Mouse (Mus musculus) liver, embryonic 12.5 days (tissue): ENCODE data around the gene AL607142.1. TPM values are rescaled to one million over a fixed set of nuclear protein-coding genes. Genes with fewer than 3 reads are reported as not detected.

Experiments
- ATAC-seq: fragments of 200-750 bp; cut with Nextera tagmentation; 2 replicates; pipeline ENCODE4 v1.8.0; 2017; ENCODE audit warnings: moderate number of reproducible peaks, mild to moderate bottlenecking, moderate library complexity
- H3K27ac ChIP-seq: fragments of 300-500 bp; sonication (generic); 2 replicates; pipeline ENCODE4 v1.5.1; 2016; ENCODE audit warnings: mild to moderate bottlenecking
- H3K27me3 ChIP-seq: fragments of 300-500 bp; sonication (generic); replicated peaks from 2 replicates; pipeline ENCODE4 v1.6.1; 2016; ENCODE audit warnings: mild to moderate bottlenecking, moderate library complexity
- H3K36me3 ChIP-seq: fragments of 300-500 bp; sonication (generic); 2 replicates; pipeline ENCODE4 v1.6.1; 2016; ENCODE audit warnings: mild to moderate bottlenecking, moderate library complexity
- H3K4me1 ChIP-seq: fragments of 300-500 bp; sonication (generic); 2 replicates; pipeline ENCODE4 v1.6.1; 2016
- H3K4me2 ChIP-seq: fragments of 300-500 bp; sonication (generic); 2 replicates; pipeline ENCODE4 v1.6.1; 2016; ENCODE audit warnings: mild to moderate bottlenecking, moderate library complexity
- H3K4me3 ChIP-seq: fragments of 300-500 bp; sonication (generic); 2 replicates; pipeline ENCODE4 v1.5.1; 2016; ENCODE audit warnings: mild to moderate bottlenecking, moderate library complexity
- H3K9ac ChIP-seq: fragments of 300-500 bp; sonication (generic); 2 replicates; pipeline ENCODE4 v1.6.1; 2016; ENCODE audit warnings: mild to moderate bottlenecking, moderate library complexity
- H3K9me3 ChIP-seq: fragments of 300-500 bp; sonication (generic); replicated peaks from 2 replicates; pipeline ENCODE4 v1.6.1; 2016; ENCODE audit warnings: mild to moderate bottlenecking, moderate library complexity
- WGBS: fragments of 180-500 bp; shearing (Covaris S2); methylation state at CpG from one replicate; pipeline ENCODE4 v1.1.7; 2016; ENCODE audit not compliant: insufficient replicate concordance; 5-methylcytosine and 5-hydroxymethylcytosine counted together
- polyA plus RNA-seq: library from polyadenylated mRNA; unstranded; fragments of >200 nt; fragmentation: Nextera tagmentation; extraction: Ambion mirVana; gene quantifications from 2 replicates; pipeline ENCODE4 v1.2.1, GENCODE M21; 2016

The AL607142.1 gene
- polyA plus RNA-seq: not detected in 2 replicates

GRCm38 (mm10) chr4:120064696-120065095 is at the start of gene AL607142.1:
AL607142.1 (plus strand) TSS chr4:120064996.
- Histone ChIP-seq H3K4me3 (no peak within 1 kb of the TSS), H3K4me1 (no peaks in the 10 kb centered on the region), H3K36me3 (no peaks in the 10 kb centered on the region), H3K9ac (no peak within 1 kb of the TSS), H3K4me2 (no peak within 1 kb of the TSS), H3K27me3 (no peaks in the 10 kb centered on the region), H3K27ac (no peak within 1 kb of the TSS), H3K9me3 (no peaks in the 10 kb centered on the region)
- ATAC-seq: no peak
- 81% methylated on average over 10 of the region's 10 CpGs for WGBS

- H3K4me1 ChIP-seq: no peaks in the 10 kb centered on the region
- WGBS: 58% methylated on average over 5 of the region's 5 CpGs
- H3K4me3 ChIP-seq: no peak overlapping the region
- no peaks in the 10 kb centered on the region for H3K36me3 ChIP-seq
- H3K9ac ChIP-seq: no peak overlapping the region
- H3K9me3 ChIP-seq: no peaks in the 10 kb centered on the region
- no peak overlapping the region for H3K4me2 ChIP-seq
- no peak overlapping the region for H3K27ac ChIP-seq
- no peak for ATAC-seq
- H3K27me3 ChIP-seq: no peaks in the 10 kb centered on the region
These were observed 46.4 kb upstream of the AL607142.1 start for GRCm38 (mm10) chr4:120018426-120018825.

GRCm38 (mm10) chr4:120022392-120022791 is 42.4 kb upstream of the AL607142.1 start:
- no peak overlapping the region for H3K27ac ChIP-seq
- H3K27me3 ChIP-seq: 0 out of 2 replicates have a peak, but pooled peaks cover 5% of the 10 kb centered on the region
- H3K36me3 ChIP-seq: no peaks in the 10 kb centered on the region
- no peak for ATAC-seq
- H3K9me3 ChIP-seq: no peaks in the 10 kb centered on the region
- no peak overlapping the region for H3K4me3 ChIP-seq
- WGBS: 30% methylated on average over 3 of the region's 3 CpGs
- no peak overlapping the region for H3K9ac ChIP-seq
- no peaks in the 10 kb centered on the region for H3K4me1 ChIP-seq
- no peak overlapping the region for H3K4me2 ChIP-seq

GRCm38 (mm10) chr4:120023221-120023840 is 41.5 kb upstream of the AL607142.1 start:
- no peak overlapping the region for H3K4me3 ChIP-seq
- no peak overlapping the region for H3K27ac ChIP-seq
- H3K36me3 ChIP-seq: no peaks in the 10 kb centered on the region
- H3K9ac ChIP-seq: no peak overlapping the region
- no peak for ATAC-seq
- H3K4me2 ChIP-seq: no peak overlapping the region
- 0 out of 2 replicates have a peak, but pooled peaks cover 5% of the 10 kb centered on the region for H3K27me3 ChIP-seq
- WGBS: 54% methylated on average over 4 of the region's 4 CpGs
- H3K4me1 ChIP-seq: no peaks in the 10 kb centered on the region
- H3K9me3 ChIP-seq: no peaks in the 10 kb centered on the region

- ATAC-seq: no peak
- Histone ChIP-seq H3K36me3 (no peaks in the 10 kb centered on the region), H3K9ac (no peak overlapping the region), H3K27me3 (0 out of 2 replicates have a peak, but pooled peaks cover 5% of the 10 kb centered on the region), H3K4me3 (no peak overlapping the region), H3K9me3 (no peaks in the 10 kb centered on the region), H3K4me1 (no peaks in the 10 kb centered on the region), H3K27ac (no peak overlapping the region), H3K4me2 (no peak overlapping the region)
- 58% methylated on average over 10 of the region's 10 CpGs for WGBS
These were observed 40.7 kb upstream of the AL607142.1 start for GRCm38 (mm10) chr4:120024071-120024470.

GRCm38 (mm10) chr4:120027671-120028070 is 37.1 kb upstream of the AL607142.1 start:
- 65% methylated on average over 1 of the region's 1 CpGs for WGBS
- Histone ChIP-seq H3K4me3 (no peak overlapping the region), H3K4me2 (no peak overlapping the region), H3K9ac (no peak overlapping the region), H3K27me3 (peaks cover 35% of the 10 kb centered on the region), H3K36me3 (no peaks in the 10 kb centered on the region), H3K9me3 (no peaks in the 10 kb centered on the region), H3K27ac (no peak overlapping the region), H3K4me1 (no peaks in the 10 kb centered on the region)
- no peak for ATAC-seq

- no peak for ATAC-seq
- Histone ChIP-seq H3K4me3 (no peak overlapping the region), H3K36me3 (no peaks in the 10 kb centered on the region), H3K27ac (no peak overlapping the region), H3K4me2 (no peak overlapping the region), H3K4me1 (no peaks in the 10 kb centered on the region), H3K9ac (no peak overlapping the region), H3K27me3 (peaks cover 53% of the 10 kb centered on the region), H3K9me3 (no peaks in the 10 kb centered on the region)
- WGBS: 77% methylated on average over 1 of the region's 1 CpGs
These were observed 34.9 kb upstream of the AL607142.1 start for GRCm38 (mm10) chr4:120029937-120030336.

GRCm38 (mm10) chr4:120032320-120032983 is 32.3 kb upstream of the AL607142.1 start:
- Histone ChIP-seq H3K36me3 (no peaks in the 10 kb centered on the region), H3K9me3 (no peaks in the 10 kb centered on the region), H3K27me3 (peaks cover 65% of the 10 kb centered on the region), H3K4me2 (peak overlapping the region; percentile 71), H3K9ac (no peak overlapping the region), H3K4me3 (peak overlapping the region; percentile 47), H3K27ac (no peak overlapping the region), H3K4me1 (no peaks in the 10 kb centered on the region)
- 0% methylated on average over 57 of the region's 70 CpGs for WGBS
- ATAC-seq: peak; percentile 49

GRCm38 (mm10) chr4:120032984-120033355 is 31.8 kb upstream of the AL607142.1 start:
- Histone ChIP-seq H3K27me3 (peaks cover 65% of the 10 kb centered on the region), H3K9ac (no peak overlapping the region), H3K9me3 (no peaks in the 10 kb centered on the region), H3K4me3 (peak overlapping the region; percentile 47), H3K36me3 (no peaks in the 10 kb centered on the region), H3K4me2 (peak overlapping the region; percentile 71), H3K27ac (no peak overlapping the region), H3K4me1 (no peaks in the 10 kb centered on the region)
- ATAC-seq: no peak
- 1% methylated on average over 38 of the region's 38 CpGs for WGBS

- Histone ChIP-seq H3K36me3 (no peaks in the 10 kb centered on the region), H3K27ac (no peak overlapping the region), H3K27me3 (peaks cover 48% of the 10 kb centered on the region), H3K9ac (no peak overlapping the region), H3K4me3 (no peak overlapping the region), H3K9me3 (no peaks in the 10 kb centered on the region), H3K4me1 (no peaks in the 10 kb centered on the region), H3K4me2 (no peak overlapping the region)
- WGBS: 67% methylated on average over 4 of the region's 4 CpGs
- ATAC-seq: no peak
These were observed 28.5 kb upstream of the AL607142.1 start for GRCm38 (mm10) chr4:120036294-120036693.

GRCm38 (mm10) chr4:120037007-120037406 is 27.8 kb upstream of the AL607142.1 start:
- Histone ChIP-seq H3K36me3 (no peaks in the 10 kb centered on the region), H3K27ac (no peak overlapping the region), H3K4me2 (no peak overlapping the region), H3K4me1 (no peaks in the 10 kb centered on the region), H3K27me3 (peaks cover 41% of the 10 kb centered on the region), H3K9me3 (no peaks in the 10 kb centered on the region), H3K4me3 (no peak overlapping the region), H3K9ac (no peak overlapping the region)
- 38% methylated on average over 7 of the region's 7 CpGs for WGBS
- ATAC-seq: no peak

- H3K27ac ChIP-seq: no peak overlapping the region
- H3K9me3 ChIP-seq: no peaks in the 10 kb centered on the region
- H3K4me2 ChIP-seq: no peak overlapping the region
- H3K4me1 ChIP-seq: no peaks in the 10 kb centered on the region
- WGBS: 56% methylated on average over 2 of the region's 2 CpGs
- H3K4me3 ChIP-seq: no peak overlapping the region
- H3K9ac ChIP-seq: no peak overlapping the region
- no peak for ATAC-seq
- no peaks in the 10 kb centered on the region for H3K36me3 ChIP-seq
- H3K27me3 ChIP-seq: no peaks in the 10 kb centered on the region; the same call in 1 of the 2 replicates
These were observed 23.3 kb upstream of the AL607142.1 start for GRCm38 (mm10) chr4:120041520-120041919.
